Mouse (Mus musculus) C2C12 (cell line): ENCODE measurements at regions not wholly inside any gene's neighbourhood (a gene's known extent, or its start where the extent isn't known, plus 50 kb on each side); places are given as distances from the start of the nearest gene placed in this dataset.

Experiments used
- H3K27me3 ChIP-seq: one replicate; pipeline ENCODE4 v1.6.1; 2011; ENCODE audit not compliant: control insufficient read depth, insufficient read depth, insufficient read length
- H3K36me3 ChIP-seq: one replicate; pipeline ENCODE4 v1.6.1; 2011; ENCODE audit not compliant: control insufficient read depth, insufficient read depth
- H3K4me3 ChIP-seq: one replicate; pipeline ENCODE4 v1.5.1; 2011; ENCODE audit warnings: mild to moderate bottlenecking, control low read depth; ENCODE audit not compliant: poor library complexity, insufficient read depth, severe bottlenecking
- H3K79me2 ChIP-seq: one replicate; pipeline ENCODE4 v1.6.1; 2011; ENCODE audit not compliant: control insufficient read depth, insufficient read depth
- H3K79me3 ChIP-seq: one replicate; pipeline ENCODE4 v1.6.1; 2011; ENCODE audit warnings: low read depth, control low read depth
- H3ac ChIP-seq: one replicate; pipeline ENCODE3; 2011; ENCODE audit warnings: low read depth; ENCODE audit not compliant: control insufficient read depth, insufficient read length
- CEBPB ChIP-seq: IDR thresholded peaks from one replicate; pipeline ENCODE4 v1.6.1; 2011; ENCODE audit warnings: low read depth, mild to moderate bottlenecking, control low read depth, moderate library complexity
- CTCF ChIP-seq: IDR thresholded peaks from one replicate; pipeline ENCODE4 v1.5.1; 2011; ENCODE audit not compliant: control insufficient read depth, insufficient read depth, insufficient read length
- FOSL1 ChIP-seq: IDR thresholded peaks from one replicate; pipeline ENCODE4 v1.8.0; 2011; ENCODE audit warnings: mild to moderate bottlenecking, low read length; ENCODE audit not compliant: poor library complexity, insufficient read depth, severe bottlenecking
- MAX ChIP-seq: IDR thresholded peaks from one replicate; pipeline ENCODE4 v1.6.1; 2011; ENCODE audit warnings: mild to moderate bottlenecking, control low read depth
- MYOD1 ChIP-seq: IDR thresholded peaks from one replicate; pipeline ENCODE4 v1.6.1; 2011; ENCODE audit warnings: low read depth; ENCODE audit not compliant: control insufficient read depth, insufficient read length
- MYOG ChIP-seq: IDR thresholded peaks from one replicate; pipeline ENCODE4 v1.6.1; 2011; ENCODE audit not compliant: control insufficient read depth, insufficient read length; ENCODE audit errors: extremely low read depth
- USF1 ChIP-seq: IDR thresholded peaks from one replicate; pipeline ENCODE4 v1.6.1; 2011; ENCODE audit warnings: low read depth, mild to moderate bottlenecking, control low read depth, moderate library complexity

DNA sequence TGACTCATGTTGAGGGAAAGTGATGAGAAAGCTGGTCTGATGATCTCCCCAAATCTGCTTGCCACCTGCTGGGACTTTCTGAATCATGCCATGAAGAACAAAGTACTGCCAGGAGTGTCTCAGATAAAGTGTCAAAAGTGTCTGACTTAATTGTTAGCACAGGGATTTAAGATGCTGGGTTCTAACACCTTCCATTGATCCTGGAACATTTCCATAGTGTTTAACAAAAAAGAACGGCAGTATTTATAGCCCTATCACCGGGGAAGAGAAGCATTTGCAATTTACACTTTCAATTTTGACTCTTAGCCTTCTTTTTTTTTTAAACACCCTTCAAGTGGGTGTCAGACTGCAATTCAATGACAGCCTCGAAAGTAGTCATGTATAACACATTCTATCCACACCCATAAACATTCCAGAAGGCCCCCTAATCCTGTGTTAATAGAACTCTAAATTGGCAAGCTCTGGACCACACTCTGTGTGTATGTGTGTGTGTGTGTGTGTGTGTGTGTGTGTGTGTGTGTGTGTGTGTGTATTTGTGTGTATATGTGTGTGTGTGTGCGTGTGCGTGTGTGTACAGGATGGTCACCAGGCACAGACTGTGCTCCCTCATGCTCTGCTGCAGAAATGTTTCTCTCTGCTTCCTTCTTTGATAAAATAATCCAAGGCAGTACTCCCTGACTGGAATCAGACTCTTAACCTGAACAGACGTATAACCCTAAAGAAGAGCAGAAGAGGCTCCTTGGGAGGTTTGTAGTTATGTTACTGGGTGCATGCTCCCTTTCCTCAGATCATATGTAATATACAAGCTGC, 313.2 kb downstream of the Rnd3 start:
- no peaks in the 10 kb centered on the region for H3K79me3 ChIP-seq
- no peak for TF ChIP-seq MYOD1
- TF ChIP-seq USF1 = no peak
- TF ChIP-seq CEBPB = no peak
- no peak for TF ChIP-seq FOSL1
- no peak for TF ChIP-seq MAX
- H3K79me2 ChIP-seq = no peaks in the 10 kb centered on the region
- H3K27me3 ChIP-seq = no peaks in the 10 kb centered on the region
- H3ac ChIP-seq = no peak overlapping the region
- H3K4me3 ChIP-seq = no peak overlapping the region
- H3K36me3 ChIP-seq = no peaks in the 10 kb centered on the region

DNA sequence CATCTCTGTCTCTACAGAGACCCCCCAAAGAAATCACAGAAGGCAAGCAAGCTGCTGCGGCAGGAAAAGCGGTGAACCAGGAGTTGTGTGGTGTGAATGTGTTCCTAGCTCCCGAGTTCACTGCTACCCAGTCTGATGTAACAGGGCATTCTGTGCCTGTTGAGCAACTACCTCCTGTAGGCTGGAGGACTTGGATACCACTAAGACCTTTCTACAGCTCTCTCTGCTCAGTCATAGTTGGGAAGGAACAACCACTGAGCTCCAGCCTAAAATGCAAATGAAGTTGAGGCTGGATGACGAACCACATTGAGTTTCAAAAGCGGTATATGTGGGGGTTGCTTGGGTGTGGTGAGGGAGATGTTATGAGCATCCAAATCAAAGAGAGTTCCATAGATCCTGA, 315.1 kb downstream of the Rnd3 start:
- TF ChIP-seq MYOD1 (no peak), CTCF (no peak), CEBPB (no peak)

DNA sequence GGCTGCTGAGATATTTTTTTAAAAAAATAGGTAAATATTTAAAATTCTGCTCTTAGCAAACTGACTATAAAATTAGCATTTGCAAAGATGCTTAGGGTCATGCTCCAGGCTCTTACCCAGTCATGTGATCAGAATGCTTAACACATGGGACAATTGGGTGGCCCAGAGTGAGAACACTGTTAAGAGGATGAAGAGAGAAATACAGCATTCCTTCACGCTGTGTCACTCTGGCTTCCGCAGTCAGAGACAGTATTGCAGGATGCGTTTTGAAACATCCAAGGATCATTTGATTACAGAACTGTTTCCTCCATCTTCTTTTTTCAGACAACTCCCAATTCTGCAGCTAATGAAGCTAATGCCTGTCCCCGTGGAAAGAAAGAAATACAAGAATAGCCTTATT, 316.4 kb downstream of the Rnd3 start:
- TF ChIP-seq CEBPB = peak; percentile 10
- TF ChIP-seq MYOG = no peak
- no peak for TF ChIP-seq CTCF
- no peak for TF ChIP-seq FOSL1
- TF ChIP-seq MAX = no peak
- no peak for TF ChIP-seq MYOD1
- peak; percentile 69 for TF ChIP-seq USF1
- Histone ChIP-seq H3ac (no peak overlapping the region), H3K27me3 (no peaks in the 10 kb centered on the region), H3K4me3 (no peak overlapping the region), H3K79me3 (no peaks in the 10 kb centered on the region), H3K36me3 (no peaks in the 10 kb centered on the region), H3K79me2 (no peaks in the 10 kb centered on the region)

More for the DNA sequence above, 315.1 kb downstream of the Rnd3 start:
- no peaks in the 10 kb centered on the region for H3K27me3 ChIP-seq
- no peaks in the 10 kb centered on the region for H3K36me3 ChIP-seq
- H3K79me2 ChIP-seq = no peaks in the 10 kb centered on the region
- no peak overlapping the region for H3ac ChIP-seq
- H3K79me3 ChIP-seq = no peaks in the 10 kb centered on the region
- H3K4me3 ChIP-seq = no peak overlapping the region

DNA sequence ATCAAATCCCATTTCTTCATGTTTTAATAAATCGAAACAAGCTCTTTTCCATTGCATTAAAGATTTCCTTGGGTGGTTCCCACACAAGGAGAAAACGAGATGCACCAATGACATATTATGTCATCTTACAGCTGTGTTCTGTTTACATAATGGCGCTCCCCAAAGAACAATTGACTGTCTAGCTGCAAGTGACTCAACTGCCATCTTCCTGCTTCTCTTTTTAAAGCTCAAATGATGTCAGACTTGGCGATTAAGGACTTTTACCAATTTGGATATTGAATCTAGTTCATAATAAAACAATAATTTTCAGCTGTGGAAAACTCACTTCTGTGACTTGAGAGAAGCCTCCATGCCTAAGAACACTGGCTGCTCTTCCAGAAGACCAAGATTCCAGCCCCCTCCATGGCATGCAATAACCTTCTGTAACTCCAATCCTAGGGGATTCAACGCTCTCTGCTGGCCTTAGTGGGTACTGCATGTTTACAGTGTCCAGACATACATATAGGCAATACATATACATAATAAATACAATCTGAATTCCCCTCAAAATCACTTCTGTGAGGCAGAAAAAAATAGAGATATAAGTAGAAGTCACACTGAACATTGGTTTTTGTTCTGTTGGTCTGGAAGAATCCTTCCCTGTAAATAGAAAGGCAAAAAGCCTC, 318.7 kb downstream of the Rnd3 start:
- Histone ChIP-seq H3K36me3 (no peaks in the 10 kb centered on the region), H3ac (no peak overlapping the region), H3K79me2 (no peaks in the 10 kb centered on the region), H3K79me3 (no peaks in the 10 kb centered on the region), H3K4me3 (no peak overlapping the region), H3K27me3 (no peaks in the 10 kb centered on the region)
- TF ChIP-seq USF1 (no peak), MYOD1 (no peak)

DNA sequence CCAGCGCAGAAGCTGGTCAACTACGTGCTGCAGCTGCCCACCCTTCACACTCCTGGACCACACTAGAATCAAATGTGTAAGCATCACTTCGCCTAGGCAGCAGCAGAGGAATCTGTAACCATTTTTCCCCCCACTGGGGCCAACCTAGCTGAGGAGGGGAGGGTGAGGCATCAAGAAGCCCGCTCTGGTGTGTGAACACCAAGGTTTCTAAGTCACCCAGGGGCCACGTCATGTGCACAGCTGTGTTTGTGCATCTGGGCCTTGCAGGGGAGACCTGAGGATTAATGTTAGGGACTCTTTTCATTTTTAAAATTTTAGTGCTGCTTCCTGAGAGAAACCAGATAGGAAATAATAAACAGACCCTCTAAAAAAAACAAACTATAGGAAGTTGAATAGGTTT, 321.8 kb downstream of the Rnd3 start:
- H3K79me3 ChIP-seq = no peaks in the 10 kb centered on the region
- no peaks in the 10 kb centered on the region for H3K79me2 ChIP-seq
- TF ChIP-seq MYOD1 (no peak), FOSL1 (no peak), CTCF (no peak), MYOG (no peak), USF1 (no peak), MAX (no peak), CEBPB (no peak)
- no peaks in the 10 kb centered on the region for H3K27me3 ChIP-seq
- H3ac ChIP-seq = no peak overlapping the region
- H3K4me3 ChIP-seq = no peak overlapping the region
- H3K36me3 ChIP-seq = no peaks in the 10 kb centered on the region

DNA sequence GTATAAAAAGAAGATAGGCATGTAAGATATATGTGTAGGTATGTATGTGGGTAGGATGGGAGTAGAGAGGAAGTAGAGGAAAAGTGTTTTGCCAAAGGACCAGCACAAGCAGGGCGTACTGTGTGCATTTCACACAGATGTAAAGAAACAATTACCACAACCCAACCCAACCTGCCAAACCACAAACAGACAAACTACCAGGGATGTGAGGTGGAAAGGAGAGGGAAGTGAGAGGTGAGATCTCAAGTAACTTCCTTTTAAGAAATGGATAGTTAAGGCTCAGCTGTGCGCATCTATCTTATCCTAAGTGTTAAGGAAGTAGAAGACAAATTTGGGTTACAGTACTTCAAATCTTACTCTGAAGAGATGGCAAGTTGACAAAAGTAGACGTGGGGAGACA, 322.4 kb downstream of the Rnd3 start:
- no peaks in the 10 kb centered on the region for H3K79me3 ChIP-seq
- no peaks in the 10 kb centered on the region for H3K27me3 ChIP-seq
- TF ChIP-seq USF1 (no peak), MYOG (no peak), CEBPB (no peak), CTCF (no peak), FOSL1 (no peak), MYOD1 (no peak), MAX (no peak)
- no peak overlapping the region for H3K4me3 ChIP-seq
- no peak overlapping the region for H3ac ChIP-seq
- no peaks in the 10 kb centered on the region for H3K79me2 ChIP-seq
- H3K36me3 ChIP-seq = no peaks in the 10 kb centered on the region
